Mouse (Mus musculus) lung, adult 2 months (tissue): ENCODE measurements around the gene Ccser1.

ENCODE experiments used
- CTCF ChIP-seq: fragments of 200-500 bp; IDR thresholded peaks from 2 replicates; pipeline ENCODE4 v1.5.1; 2011; ENCODE audit warnings: mild to moderate bottlenecking, low read length, control low read depth; ENCODE audit not compliant: insufficient read depth
- POLR2A ChIP-seq: fragments of 200-500 bp; IDR thresholded peaks from 2 replicates; pipeline ENCODE4 v1.6.1; 2011; ENCODE audit warnings: low read depth, mild to moderate bottlenecking, control low read depth, low read length, borderline replicate concordance; ENCODE audit errors: extremely low read depth

GRCm38 (mm10) chr6:62105464-62105863 lies 925.3 kb downstream of the Ccser1 start:
- no peak for TF ChIP-seq POLR2A
- no peak for TF ChIP-seq CTCF
